Mouse (Mus musculus) liver, embryonic 11.5 days (tissue): Measurements from ENCODE around the gene Grpel1. TPM values are rescaled to one million over a fixed set of nuclear protein-coding genes. Genes with fewer than 3 reads are reported as not detected.

Experiments
- ATAC-seq: fragments of 200-750 bp; cut with Nextera tagmentation; replicated peaks from 2 replicates; pipeline ENCODE4 v1.8.0; 2017; ENCODE audit warnings: moderate number of reproducible peaks, mild to moderate bottlenecking, moderate TSS enrichment, moderate library complexity; ENCODE audit not compliant: low FRiP score
- DNase-seq: peaks from one replicate; pipeline ENCODE4 v3.0.0-alpha.2; 2017; ENCODE audit warnings: low spot score
- H3K27ac ChIP-seq: fragments of 300-500 bp; sonication (generic); 2 replicates; pipeline ENCODE4 v1.5.1; 2014; ENCODE audit warnings: mild to moderate bottlenecking, low read depth, low read length, control low read depth
- H3K27me3 ChIP-seq: fragments of 300-500 bp; sonication (generic); replicated peaks from 2 replicates; pipeline ENCODE4 v1.6.1; 2014; ENCODE audit warnings: low read length, mixed read lengths; ENCODE audit not compliant: control insufficient read depth, insufficient read depth
- H3K36me3 ChIP-seq: fragments of 300-500 bp; sonication (generic); 2 replicates; pipeline ENCODE4 v1.6.1; 2014; ENCODE audit warnings: mild to moderate bottlenecking, low read length, moderate library complexity, mixed read lengths; ENCODE audit not compliant: control insufficient read depth, insufficient read depth
- H3K4me1 ChIP-seq: fragments of 300-500 bp; sonication (generic); replicated peaks from 2 replicates; pipeline ENCODE4 v1.6.1; 2014; ENCODE audit warnings: low read length, mixed read lengths; ENCODE audit not compliant: control insufficient read depth, insufficient read depth
- H3K4me2 ChIP-seq: fragments of 300-500 bp; sonication (generic); 2 replicates; pipeline ENCODE4 v1.6.1; 2014; ENCODE audit warnings: mild to moderate bottlenecking, control low read depth, moderate library complexity
- H3K4me3 ChIP-seq: fragments of 300-500 bp; sonication (generic); 2 replicates; pipeline ENCODE4 v1.5.1; 2014; ENCODE audit warnings: low read depth, low read length, control low read depth
- H3K9ac ChIP-seq: fragments of 300-500 bp; sonication (generic); 2 replicates; pipeline ENCODE4 v1.6.1; 2014; ENCODE audit warnings: low read depth, low read length, control low read depth
- H3K9me3 ChIP-seq: fragments of 300-500 bp; sonication (generic); 2 replicates; pipeline ENCODE4 v1.6.1; 2016; ENCODE audit warnings: low read length, inconsistent platforms, mixed read lengths; ENCODE audit not compliant: control insufficient read depth
- WGBS: fragments of 180-500 bp; shearing (Covaris S2); extraction: QIAGEN DNeasy Blood & Tissue Kit; methylation state at CpG from one replicate; pipeline ENCODE4 v1.1.7; 2014; 5-methylcytosine and 5-hydroxymethylcytosine counted together
- polyA plus RNA-seq: library from polyadenylated mRNA; unstranded; fragments of >200 nt; fragmentation: Nextera tagmentation; extraction: Ambion mirVana; gene quantifications from 2 replicates; pipeline ENCODE4 v1.2.1, GENCODE M21; 2014

Gene Grpel1
- polyA plus RNA-seq, 1 experiment from 2014 or later = 74.6 TPM

DNA sequence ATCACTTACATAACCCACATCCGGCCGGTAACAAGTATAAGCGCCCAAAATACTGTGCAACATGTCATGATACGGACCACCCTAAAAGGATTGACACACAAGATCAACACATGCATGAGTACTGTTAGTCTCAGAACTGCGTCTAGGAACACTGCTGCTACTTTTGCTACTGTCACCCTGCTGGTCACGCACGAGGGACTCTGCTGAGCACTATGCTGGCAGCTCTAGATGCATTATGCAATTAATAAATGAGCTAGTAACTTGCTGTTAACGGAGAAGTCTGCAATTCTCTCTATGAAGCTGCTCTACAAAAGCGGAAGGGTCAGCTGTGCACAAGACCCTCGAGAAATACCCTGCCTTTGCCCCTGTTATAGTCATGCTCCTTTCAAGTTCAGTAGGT lies 43.6 kb downstream of the Grpel1 start:
- Histone ChIP-seq H3K4me1 (no peaks in the 10 kb centered on the region), H3K27ac (no peak overlapping the region), H3K4me2 (no peak overlapping the region), H3K4me3 (no peak overlapping the region), H3K27me3 (no peaks in the 10 kb centered on the region), H3K36me3 (peaks cover 5% of the 10 kb centered on the region; the same call in 1 of the 2 replicates), H3K9me3 (no peaks in the 10 kb centered on the region), H3K9ac (no peak overlapping the region)
- DNase-seq = no peak
- no peak for ATAC-seq
- 91% methylated on average over 10 of the region's 10 CpGs for WGBS

DNA sequence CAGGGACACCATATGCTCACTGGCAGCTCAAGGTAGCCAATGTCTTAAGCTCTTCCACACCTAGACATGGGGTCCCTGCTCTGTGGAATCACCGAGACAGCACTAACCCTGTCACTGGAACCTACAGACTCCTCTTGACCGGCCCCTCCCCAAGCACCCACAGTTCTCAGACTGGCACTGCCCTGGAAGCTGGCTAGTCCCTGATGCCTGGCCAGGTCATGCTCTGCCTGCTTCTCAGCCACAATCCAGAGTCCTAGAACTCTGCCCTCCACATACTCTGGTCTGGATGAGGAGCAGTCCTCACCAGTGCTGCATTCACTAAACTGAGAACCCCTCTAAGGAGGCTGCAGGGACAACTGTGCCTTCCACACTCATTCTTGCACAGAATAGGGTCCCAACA lies 46.2 kb downstream of the Grpel1 start:
- Histone ChIP-seq H3K9me3 (no peaks in the 10 kb centered on the region), H3K4me3 (no peak overlapping the region), H3K27me3 (no peaks in the 10 kb centered on the region), H3K4me2 (no peak overlapping the region), H3K4me1 (no peaks in the 10 kb centered on the region), H3K27ac (no peak overlapping the region), H3K9ac (no peak overlapping the region), H3K36me3 (peaks cover 4% of the 10 kb centered on the region; the same call in 1 of the 2 replicates)
- DNase-seq (no peak), ATAC-seq (no peak)
- WGBS = 94% methylated on average over 2 of the region's 2 CpGs

DNA sequence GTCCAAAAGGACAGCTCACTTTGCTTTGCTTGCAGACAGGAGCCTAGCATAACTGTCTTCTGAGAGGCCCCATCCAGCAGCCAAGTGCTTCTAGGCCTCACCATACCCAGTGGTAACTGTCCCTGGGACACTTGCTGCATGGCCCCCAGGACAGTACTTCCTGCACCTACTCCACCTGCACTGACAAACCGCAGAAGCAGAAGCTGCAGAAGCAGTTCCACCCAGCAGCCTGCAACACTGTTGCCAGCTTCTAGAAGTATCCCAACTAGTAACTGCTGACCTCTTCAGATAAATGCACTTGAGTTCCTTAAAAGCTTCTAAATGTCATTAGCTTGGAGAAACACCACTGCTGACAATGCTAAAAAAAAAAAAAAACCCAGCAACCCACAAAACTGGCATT lies 50.3 kb downstream of the Grpel1 start:
- ATAC-seq = no peak
- WGBS = 83% methylated on average over 1 of the region's 1 CpGs
- Histone ChIP-seq H3K9ac (no peak overlapping the region), H3K36me3 (peaks cover 15% of the 10 kb centered on the region; the same call in 1 of the 2 replicates), H3K27ac (no peak overlapping the region), H3K27me3 (no peaks in the 10 kb centered on the region), H3K9me3 (no peaks in the 10 kb centered on the region), H3K4me1 (no peaks in the 10 kb centered on the region), H3K4me2 (no peak overlapping the region), H3K4me3 (no peak overlapping the region)
- no peak for DNase-seq

DNA sequence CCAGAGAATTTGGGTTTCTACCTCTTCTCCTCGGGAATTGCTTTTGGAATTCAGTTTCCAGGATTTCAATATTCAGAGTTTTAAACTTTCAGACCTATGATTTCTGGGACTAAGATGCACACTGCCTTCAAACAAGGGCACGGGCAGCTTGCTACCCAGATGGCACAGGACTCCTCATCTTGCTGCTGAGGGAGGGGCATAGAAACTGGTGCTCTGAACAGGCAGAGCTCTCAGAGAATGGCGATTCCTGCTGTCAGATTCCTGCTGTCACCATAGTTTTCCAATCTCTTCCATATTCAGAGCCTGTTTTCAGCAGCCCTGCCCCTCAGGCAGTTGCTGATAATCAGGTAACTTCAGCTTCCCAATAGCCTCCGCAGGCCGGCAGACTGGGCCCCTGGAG lies 50.8 kb downstream of the Grpel1 start:
- Histone ChIP-seq H3K27ac (no peak overlapping the region), H3K27me3 (no peaks in the 10 kb centered on the region), H3K4me1 (no peaks in the 10 kb centered on the region), H3K36me3 (peaks cover 15% of the 10 kb centered on the region; the same call in 1 of the 2 replicates), H3K4me3 (no peak overlapping the region), H3K9ac (no peak overlapping the region), H3K4me2 (no peak overlapping the region), H3K9me3 (no peaks in the 10 kb centered on the region)
- ATAC-seq (no peak), DNase-seq (no peak)
- 86% methylated on average over 5 of the region's 5 CpGs for WGBS

DNA sequence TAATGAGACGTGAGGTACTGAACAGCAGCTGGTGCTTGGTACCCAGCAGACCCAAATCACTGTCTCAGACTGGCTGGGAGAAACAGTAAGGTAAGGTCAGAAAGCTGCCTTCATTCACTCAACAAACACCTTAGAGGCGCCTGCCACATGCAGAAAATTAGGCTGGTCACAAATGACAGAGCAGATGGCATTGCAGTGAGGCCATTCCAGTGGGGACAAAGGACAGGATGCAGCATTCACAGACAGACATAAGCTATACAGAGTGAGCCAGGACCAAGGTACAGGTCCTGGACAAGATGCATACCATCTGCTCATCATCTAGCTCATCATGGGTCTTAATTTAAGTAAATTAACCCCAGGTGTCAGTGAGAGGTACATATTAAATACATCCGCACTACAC lies 52.8 kb downstream of the Grpel1 start:
- no peak for DNase-seq
- ATAC-seq = no peak
- Histone ChIP-seq H3K9ac (no peak overlapping the region), H3K9me3 (no peaks in the 10 kb centered on the region), H3K4me2 (no peak overlapping the region), H3K27ac (no peak overlapping the region), H3K4me1 (no peaks in the 10 kb centered on the region), H3K27me3 (no peaks in the 10 kb centered on the region), H3K36me3 (peaks cover 19% of the 10 kb centered on the region; the same call in 1 of the 2 replicates), H3K4me3 (no peak overlapping the region)
- 86% methylated on average over 3 of the region's 3 CpGs for WGBS

DNA sequence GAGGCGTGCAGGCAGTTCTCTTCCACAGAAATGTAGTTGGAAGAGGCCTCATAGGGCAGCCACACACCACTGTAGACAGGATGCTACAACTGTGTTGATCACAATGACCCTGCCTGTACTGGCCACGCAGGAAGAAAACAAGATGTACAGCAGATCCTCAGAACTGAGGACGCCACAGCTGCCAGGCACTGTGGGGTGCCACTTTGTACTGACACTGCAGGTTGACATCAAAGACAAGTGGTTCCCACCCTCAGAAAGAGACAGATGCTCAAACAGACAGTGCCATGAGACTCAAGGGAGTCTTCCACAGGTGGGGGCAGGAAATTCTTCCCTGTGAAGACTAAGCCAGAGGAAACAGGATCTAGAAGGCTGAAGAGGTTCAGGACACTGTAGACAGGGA lies 55.0 kb downstream of the Grpel1 start:
- H3K27ac ChIP-seq = no peak overlapping the region
- H3K9me3 ChIP-seq = no peaks in the 10 kb centered on the region
- H3K36me3 ChIP-seq = peaks cover 21% of the 10 kb centered on the region; the same call in 1 of the 2 replicates
- no peak overlapping the region for H3K4me2 ChIP-seq
- ATAC-seq = no peak
- no peak overlapping the region for H3K4me3 ChIP-seq
- H3K27me3 ChIP-seq = no peaks in the 10 kb centered on the region
- H3K9ac ChIP-seq = no peak overlapping the region
- peaks cover 6% of the 10 kb centered on the region; the same call in 1 of the 2 replicates for H3K4me1 ChIP-seq
- WGBS = 91% methylated on average over 3 of the region's 3 CpGs
- DNase-seq = no peak

DNA sequence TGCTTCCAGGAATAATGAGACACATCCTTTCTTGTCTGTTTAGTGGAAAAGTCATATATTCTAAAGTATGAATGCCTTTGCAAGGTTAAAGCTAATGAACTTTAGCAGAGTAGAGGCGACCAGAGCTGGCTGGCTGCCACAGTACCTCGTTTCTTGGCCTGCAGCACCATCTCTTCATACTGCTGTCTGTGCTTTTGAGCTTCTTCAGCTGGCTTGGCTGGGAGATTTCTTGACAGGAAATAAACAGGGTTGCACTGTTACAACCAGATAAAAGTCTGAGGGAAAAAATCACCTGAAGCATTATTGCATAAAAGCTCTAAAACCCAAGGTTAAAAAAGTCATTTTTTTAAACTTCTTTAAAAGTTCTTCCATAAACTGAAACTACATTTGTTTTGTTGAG lies 58.0 kb downstream of the Grpel1 start:
- ATAC-seq (no peak), DNase-seq (no peak)
- Histone ChIP-seq H3K9me3 (no peaks in the 10 kb centered on the region), H3K4me1 (peaks cover 6% of the 10 kb centered on the region; the same call in 1 of the 2 replicates), H3K4me3 (no peak overlapping the region), H3K36me3 (peaks cover 23% of the 10 kb centered on the region; the same call in 1 of the 2 replicates), H3K27ac (peak overlapping the region; percentile 36; the same call in 1 of the 2 replicates), H3K9ac (no peak overlapping the region), H3K4me2 (no peak overlapping the region), H3K27me3 (no peaks in the 10 kb centered on the region)
- 48% methylated on average over 2 of the region's 2 CpGs for WGBS

DNA sequence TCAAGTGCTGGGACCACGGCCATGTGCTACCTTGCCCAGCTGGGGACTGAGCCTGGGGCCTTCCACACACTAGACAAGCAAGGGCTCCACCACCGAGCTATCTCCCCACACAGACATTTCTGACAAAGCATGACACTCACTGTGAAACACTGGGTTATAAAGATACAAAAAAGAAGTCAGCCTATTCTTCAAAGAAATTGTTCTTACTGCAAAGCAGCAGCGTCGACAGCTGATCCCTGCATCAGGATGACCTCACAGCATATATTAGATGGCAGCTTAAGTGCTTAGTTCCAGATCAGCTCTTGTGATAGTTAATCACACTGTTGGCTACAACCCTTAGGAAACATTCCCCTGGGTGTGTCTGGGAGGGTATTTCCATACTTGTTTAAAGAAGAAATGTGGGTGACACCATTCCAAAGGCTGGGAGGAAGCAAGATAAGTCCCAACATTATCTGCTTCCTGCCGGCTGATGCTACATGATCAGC lies 58.5 kb downstream of the Grpel1 start:
- Histone ChIP-seq H3K4me1 (peaks cover 6% of the 10 kb centered on the region; the same call in 1 of the 2 replicates), H3K4me2 (no peak overlapping the region), H3K9ac (no peak overlapping the region), H3K4me3 (no peak overlapping the region), H3K27me3 (no peaks in the 10 kb centered on the region), H3K36me3 (peaks cover 18% of the 10 kb centered on the region; the same call in 1 of the 2 replicates), H3K9me3 (no peaks in the 10 kb centered on the region), H3K27ac (peak overlapping the region; percentile 36; the same call in 1 of the 2 replicates)
- DNase-seq (no peak), ATAC-seq (peak; percentile 83)
- WGBS = 49% methylated on average over 5 of the region's 5 CpGs
